Comparison of ENCODE assay signal across 20 mouse cellular contexts in the genomic region with DNA sequence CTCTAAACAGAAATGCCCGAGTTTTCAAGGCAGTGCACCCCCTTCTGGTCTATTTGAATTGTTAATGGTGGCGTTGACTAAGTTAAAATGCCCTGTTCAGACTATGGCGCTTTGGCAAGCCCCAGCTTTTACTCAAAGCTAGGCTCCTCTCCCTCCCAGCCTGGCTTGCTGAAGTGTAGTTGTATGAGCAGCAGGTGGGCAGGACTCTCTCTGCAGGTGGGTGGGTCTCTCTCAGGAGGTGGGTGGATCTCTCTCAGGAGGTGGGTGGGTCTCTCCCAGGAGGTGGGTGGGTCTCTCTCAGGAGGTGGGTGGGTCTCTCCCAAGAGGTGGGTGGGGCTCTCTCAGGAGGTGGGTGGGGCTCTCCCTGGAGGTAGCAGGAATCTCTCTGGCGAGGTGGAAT. TPM values are rescaled to one million over a fixed set of nuclear protein-coding genes. Genes with fewer than 3 reads are reported as not detected.
DNase-seq lines count a peak whose midpoint lies in the region; ATAC-seq lines count a peak whose summit lies in the region.
"Had no signal": no experiment of that assay in that cellular context is flagged by ENCODE, and none has a peak within 500 bp of the region (broad histone marks: within the 10 kb centered on the region; RNA-seq: fewer than 3 reads in every experiment).

No protein-coding gene starts in this region.

- H3K4me3 ChIP-seq in heart, embryonic 10.5 days, result no peak overlapping the region
- H3K4me3 ChIP-seq in intestine, embryonic 16.5 days (ENCODE audit: low read length), result no peak overlapping the region
- H3K4me3 ChIP-seq: embryonic facial prominence, embryonic 15.5 days; erythroblast, embryonic 14.5 days; forebrain, embryonic 10.5 days; gastrocnemius, adult 2 months had no signal

- H3K9me3 ChIP-seq in heart, embryonic 10.5 days, result no peaks in the 10 kb centered on the region
- no peaks in the 10 kb centered on the region for H3K9me3 ChIP-seq in intestine, embryonic 16.5 days (ENCODE audit: control insufficient read depth, low read length)
- H3K9me3 ChIP-seq: embryonic facial prominence, embryonic 15.5 days; forebrain, embryonic 10.5 days had no signal

- ATAC-seq in intestine, embryonic 16.5 days, result 0 out of 2 replicates have a peak, but pooled peaks have one; percentile 40
- ATAC-seq: forebrain, embryonic 14.5 days had no signal

- H3K4me1 ChIP-seq in heart, embryonic 10.5 days, result no peaks in the 10 kb centered on the region
- no peaks in the 10 kb centered on the region for H3K4me1 ChIP-seq in intestine, embryonic 16.5 days (ENCODE audit: control insufficient read depth, insufficient read depth, low read length)
- H3K4me1 ChIP-seq: embryonic facial prominence, embryonic 15.5 days had no signal

- no peak overlapping the region for H3K9ac ChIP-seq in intestine, embryonic 16.5 days (ENCODE audit: low read depth, low read length)
- H3K9ac ChIP-seq: embryonic facial prominence, embryonic 15.5 days; hindbrain, embryonic 14.5 days had no signal

- WGBS in heart, embryonic 10.5 days, result 18% methylated on average over 4 of the region's 4 CpGs
- 24% methylated on average over 4 of the region's 4 CpGs for WGBS in intestine, embryonic 16.5 days

- DNase-seq in heart, adult 11 months, result peak; percentile 52
- no peak for DNase-seq in heart, embryonic 10.5 days (ENCODE audit: low spot score)
- DNase-seq in ES-CJ7 (ENCODE audit: low read depth, low spot score) (peak; percentile 90), R1 (ENCODE audit: low read depth, low spot score) (peak; percentile 87)
- no peak for DNase-seq in spleen, postnatal 4 days (ENCODE audit: low spot score in 2 of 2)
- DNase-seq: adrenal gland, adult 8-10 months; adrenal gland, postnatal 36 days; cerebellum, adult 11 months; cerebellum, adult 8-10 months; cerebellum, postnatal 14 days; gastrocnemius, adult 2 months; gastrocnemius, postnatal 25 days; heart, postnatal 14 days; kidney, adult 11 months had no signal

- H3K36me3 ChIP-seq in heart, embryonic 10.5 days, result no peaks in the 10 kb centered on the region
- H3K36me3 ChIP-seq in intestine, embryonic 16.5 days (ENCODE audit: control insufficient read depth, insufficient read depth, low read length), result no peaks in the 10 kb centered on the region
- H3K36me3 ChIP-seq: embryonic facial prominence, embryonic 15.5 days; forebrain, embryonic 10.5 days had no signal

- no peak overlapping the region for H3K4me2 ChIP-seq in intestine, embryonic 16.5 days (ENCODE audit: low read depth, low read length)
- H3K4me2 ChIP-seq: embryonic facial prominence, embryonic 15.5 days; hindbrain, embryonic 14.5 days had no signal

- no peaks in the 10 kb centered on the region for H3K27me3 ChIP-seq in heart, embryonic 10.5 days (ENCODE audit: insufficient read depth, poor library complexity, severe bottlenecking)
- H3K27me3 ChIP-seq in intestine, embryonic 16.5 days (replicated peaks; ENCODE audit: control insufficient read depth, insufficient read depth, low read length), result no peaks in the 10 kb centered on the region
- H3K27me3 ChIP-seq: embryonic facial prominence, embryonic 15.5 days had no signal

- no peak overlapping the region for H3K27ac ChIP-seq in heart, embryonic 10.5 days
- H3K27ac ChIP-seq in intestine, embryonic 16.5 days (ENCODE audit: low read length), result no peak overlapping the region
- H3K27ac ChIP-seq: embryonic facial prominence, embryonic 15.5 days; forebrain, embryonic 10.5 days; gastrocnemius, adult 2 months; hindbrain, embryonic 14.5 days had no signal

RNA-seq across cellular contexts. Expression of a gene that starts 24.1 kb away (rescaled TPM):
- 0.41 and 0.92 TPM in 2 replicates for polyA plus RNA-seq in heart, embryonic 10.5 days (2016; fragmentation: Nextera tagmentation; extraction: Ambion mirVana)
- polyA plus RNA-seq in intestine, embryonic 16.5 days (2015; fragmentation: Nextera tagmentation; extraction: Ambion mirVana), result 0.94 and 1.3 TPM in 2 replicates

Comparison
In these comparisons a context has a peak if more than half of its experiments do, and no peak if none do; other contexts are left out.
1. DNase-seq: peak in heart, adult 11 months (single experiment), ES-CJ7 (single experiment) and R1 (single experiment); none in heart, embryonic 10.5 days (single experiment) and spleen, postnatal 4 days (0 of 2).